Mouse (Mus musculus) left cerebral cortex, adult 8-10 months (tissue): ENCODE measurements around the gene Numbl. TPM values are rescaled to one million over a fixed set of nuclear protein-coding genes. Genes with fewer than 3 reads are reported as not detected.
"Not testable (repeated sequence)": the region's sequence is repeated elsewhere in the genome, so short reads cannot be mapped to it uniquely, and the experiment has no call there.

ENCODE experiments used
- DNase-seq, 2 experiments: peaks; one replicate each; pipeline ENCODE4 v3.0.0; 2022; ENCODE audit warnings: low spot score in 2 of 2
- total RNA-seq, 4 experiments: library from RNA; stranded (reverse); gene quantifications; 2 replicates each; pipeline ENCODE4 v1.2.4; 2022

Gene Numbl
- total RNA-seq, result 10 to 100 TPM; 89.4 to 99.0 (median 95.1) TPM

DNA sequence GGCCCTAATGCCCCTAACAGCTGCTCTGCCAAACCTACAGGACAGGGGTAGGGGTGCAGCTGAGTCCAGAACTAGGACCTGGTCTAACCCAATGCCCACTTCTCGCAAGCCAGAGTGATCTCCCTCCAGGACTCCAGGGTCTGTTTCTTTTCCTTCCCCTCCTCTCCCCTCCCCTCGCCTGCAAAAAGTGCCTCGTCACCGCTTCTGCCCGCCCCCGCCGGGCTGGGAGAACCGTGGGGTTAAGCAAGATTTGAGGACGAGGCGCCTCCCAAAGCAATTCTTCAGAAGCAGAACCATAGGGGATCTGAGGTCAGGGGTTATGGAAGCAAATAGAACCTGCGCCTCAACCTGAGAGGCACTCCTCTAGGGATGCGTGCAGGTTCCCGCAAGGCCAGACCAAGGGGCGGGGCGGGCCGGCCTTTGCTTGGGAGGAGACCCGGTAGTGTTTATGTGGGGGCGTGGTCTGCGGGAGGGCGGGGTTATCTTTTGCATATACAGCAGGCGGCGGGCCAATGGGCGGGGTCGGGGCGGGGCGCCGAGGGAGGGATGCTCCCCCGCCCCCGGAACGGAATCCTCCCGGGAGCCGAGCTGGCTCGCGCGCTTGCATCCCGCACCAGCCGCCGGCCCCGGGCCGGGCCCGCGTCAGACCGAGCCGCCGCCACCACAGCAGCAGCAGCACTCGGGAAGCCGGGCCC lies at the start of gene Numbl:
Numbl (plus strand) TSS at position 229 of the 695 bp plus-strand sequence.
- DNase-seq, result peak; percentile 87 to 94

DNA sequence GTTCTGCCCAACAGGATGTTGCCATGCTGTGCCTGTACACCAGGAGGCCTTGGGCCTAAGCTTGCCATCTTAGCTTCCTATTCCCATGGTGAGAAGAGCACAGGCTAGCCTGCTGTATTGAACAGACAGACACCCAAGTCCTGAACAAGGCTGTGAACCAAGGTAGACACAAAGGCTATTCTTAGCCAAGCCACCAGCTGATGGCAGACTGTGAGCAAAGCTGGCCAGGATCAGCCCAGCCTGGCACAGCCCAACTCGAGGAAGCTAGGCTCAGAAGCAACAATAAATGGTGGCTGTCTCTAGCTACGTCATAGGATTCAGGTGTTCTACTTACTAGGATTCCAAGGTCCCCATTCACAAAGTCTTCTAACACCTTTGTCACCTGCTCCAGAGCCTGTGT lies 45.6 kb upstream of the Numbl start:
- no peak for DNase-seq

DNA sequence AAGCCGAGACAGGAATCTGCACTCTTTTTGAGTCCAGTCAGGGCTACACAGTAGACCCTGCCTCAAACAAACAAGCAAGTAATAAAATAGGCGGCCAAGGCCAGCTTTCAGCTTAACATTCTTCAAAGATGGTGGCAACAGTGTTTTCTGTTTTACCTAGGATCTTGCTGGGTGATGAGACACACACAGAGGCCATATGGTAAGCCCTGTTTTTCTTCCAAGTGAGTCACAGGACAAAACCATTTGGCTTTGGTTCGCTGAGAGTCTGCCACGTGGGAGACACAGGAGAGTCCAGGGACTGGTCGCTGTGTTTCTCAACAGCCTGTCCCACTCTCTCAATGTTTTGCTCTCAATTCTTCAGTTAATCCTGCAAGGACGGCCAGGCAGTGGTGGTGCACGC lies 39.6 kb upstream of the Numbl start:
- no peak for DNase-seq

DNA sequence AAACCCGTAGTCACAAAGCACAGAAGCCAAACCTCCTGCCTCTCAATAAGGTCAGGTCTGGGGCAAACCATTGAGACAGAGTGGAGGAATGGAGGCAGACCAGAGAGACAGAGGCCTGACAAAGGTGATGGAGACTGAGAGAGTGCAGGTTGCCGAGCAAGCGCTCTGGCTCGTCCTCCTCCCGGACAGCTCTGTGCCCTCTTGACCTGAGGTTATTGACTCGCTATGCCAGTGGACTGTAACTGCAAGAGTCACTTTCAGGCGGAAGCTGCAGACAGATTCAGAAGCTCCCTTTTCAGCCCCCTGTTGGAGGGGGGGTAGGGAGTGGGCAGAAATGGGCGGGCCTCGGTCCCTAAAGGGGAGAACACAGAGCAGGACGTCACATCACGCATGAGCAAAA lies 38.3 kb upstream of the Numbl start:
- DNase-seq, result no peak

DNA sequence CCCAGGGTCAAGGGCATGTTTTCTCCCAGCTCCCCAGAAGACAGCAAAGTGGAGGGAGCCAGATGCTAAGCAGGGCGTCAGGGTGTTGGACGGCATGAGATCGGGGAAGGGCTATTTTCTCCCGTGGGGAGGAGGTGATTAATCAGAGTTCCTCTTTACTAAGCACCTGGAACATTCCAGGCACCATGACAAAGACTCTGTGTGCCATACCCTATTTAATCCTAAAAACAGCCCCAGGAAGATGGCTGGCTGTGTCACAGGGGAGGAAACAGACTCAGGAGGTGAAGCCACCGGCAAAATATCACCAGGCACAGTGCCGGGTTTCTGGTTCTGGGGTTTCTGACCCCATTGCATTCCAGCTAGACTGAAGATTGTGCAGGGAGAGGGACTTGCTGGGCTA lies 36.3 kb upstream of the Numbl start:
- no peak for DNase-seq

DNA sequence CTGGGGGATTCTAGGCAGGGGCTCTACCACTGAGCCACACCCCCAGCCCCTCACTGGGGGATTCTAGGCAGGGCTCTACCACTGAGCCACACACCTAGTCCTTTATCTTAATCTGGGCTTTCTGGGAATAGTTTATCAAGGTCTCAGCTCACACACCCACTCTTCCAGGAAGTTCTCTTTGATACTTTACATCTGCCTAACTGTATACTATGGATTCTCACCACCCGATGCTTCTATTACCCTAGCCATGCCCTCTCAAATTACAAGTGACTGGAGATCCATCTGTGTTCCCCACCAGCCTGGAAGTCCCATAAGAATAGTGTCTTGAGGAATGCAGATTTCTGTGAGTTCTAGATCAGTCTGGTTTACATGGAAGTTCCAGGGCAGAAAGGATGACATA lies 35.7 kb upstream of the Numbl start:
- DNase-seq, result no peak

DNA sequence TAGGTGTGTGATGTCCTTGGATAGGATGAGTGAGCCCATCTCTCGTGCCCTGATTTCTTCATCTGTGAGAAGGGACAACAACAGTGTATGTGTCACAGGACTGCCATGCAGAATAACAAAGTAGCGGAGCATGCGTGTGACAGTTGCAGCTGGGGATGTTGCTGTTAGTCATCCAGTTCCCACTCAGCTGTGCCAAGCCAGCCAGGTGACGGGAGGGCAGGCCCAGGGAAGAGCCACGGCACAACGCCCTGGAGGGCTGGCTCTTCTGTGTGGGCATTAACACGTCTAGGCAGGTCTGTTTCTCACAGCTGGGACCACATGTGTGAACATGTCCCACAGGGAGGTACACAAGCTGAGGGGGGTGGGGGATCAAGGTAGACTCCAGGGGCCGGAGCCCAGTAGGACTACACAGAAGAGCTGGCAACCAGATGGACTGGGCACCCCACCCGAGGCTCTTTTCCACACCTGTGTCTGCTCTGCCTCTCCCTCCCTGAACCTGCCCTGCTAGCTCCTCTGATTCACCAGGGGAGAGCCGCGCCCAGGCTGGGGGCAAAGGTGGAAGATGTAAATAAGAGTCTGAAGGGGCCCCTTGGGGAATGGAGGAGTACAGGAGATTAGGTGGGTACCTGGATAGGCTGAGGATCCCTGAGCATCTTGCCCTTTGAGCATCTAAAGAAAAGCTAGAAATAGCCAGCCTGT lies 33.2 kb upstream of the Numbl start:
- DNase-seq, result peak; percentile 36 to 61

DNA sequence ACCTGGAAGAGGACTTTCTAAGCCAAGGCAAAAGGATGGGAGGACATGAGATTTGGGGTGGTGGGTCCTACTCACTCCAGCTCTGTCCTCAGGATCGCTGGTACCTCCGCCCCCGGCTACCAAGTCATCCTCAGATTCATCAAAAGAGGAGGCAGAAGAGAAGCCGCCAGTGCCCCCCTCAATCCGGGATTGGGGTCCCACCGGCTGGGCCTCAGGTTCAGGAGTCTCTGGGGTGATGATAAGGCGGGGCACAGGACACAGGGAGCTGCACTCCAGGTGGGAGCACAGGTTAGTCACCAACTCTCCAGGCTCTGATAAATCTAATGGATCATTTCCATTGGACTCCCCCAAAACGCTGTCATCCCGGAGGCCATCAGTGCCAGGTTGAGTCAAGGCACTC lies 31.0 kb upstream of the Numbl start:
- DNase-seq, result no peak

GRCm38 (mm10) chr7:27227676-27228075 lies 30.6 kb upstream of the Numbl start:
- no peak for DNase-seq

DNA sequence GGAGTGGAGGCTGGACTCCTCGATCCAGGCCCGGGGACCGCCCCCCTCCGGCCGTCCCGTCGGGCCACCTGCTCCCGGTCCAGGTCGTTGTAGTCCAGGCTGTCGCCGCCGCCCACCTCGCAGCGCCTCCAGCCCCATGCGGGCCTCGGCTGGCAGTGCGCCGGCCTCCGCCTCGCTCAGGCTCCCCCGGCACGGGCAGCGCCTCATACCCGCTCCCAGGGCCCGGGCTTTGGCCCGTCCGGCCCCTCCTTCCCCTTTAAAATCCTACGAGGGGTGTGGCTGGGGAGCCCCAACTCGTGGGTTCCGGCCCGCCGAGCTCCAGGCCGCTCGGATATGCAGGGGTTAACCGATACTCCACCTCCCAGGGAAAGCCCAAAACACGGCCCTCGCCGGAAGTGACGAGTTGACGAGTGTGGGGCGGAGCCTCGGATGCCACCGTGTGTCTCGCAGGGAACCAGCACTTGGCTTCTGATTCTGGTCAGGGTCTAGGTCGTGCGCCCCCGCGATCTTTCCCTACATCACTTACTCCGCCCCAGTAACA lies 29.9 kb upstream of the Numbl start, which contains the start of gene Itpkc:
Itpkc (minus strand) TSS at position 381 of the 541 bp plus-strand sequence.
- DNase-seq, result peak; percentile 83 to 87

DNA sequence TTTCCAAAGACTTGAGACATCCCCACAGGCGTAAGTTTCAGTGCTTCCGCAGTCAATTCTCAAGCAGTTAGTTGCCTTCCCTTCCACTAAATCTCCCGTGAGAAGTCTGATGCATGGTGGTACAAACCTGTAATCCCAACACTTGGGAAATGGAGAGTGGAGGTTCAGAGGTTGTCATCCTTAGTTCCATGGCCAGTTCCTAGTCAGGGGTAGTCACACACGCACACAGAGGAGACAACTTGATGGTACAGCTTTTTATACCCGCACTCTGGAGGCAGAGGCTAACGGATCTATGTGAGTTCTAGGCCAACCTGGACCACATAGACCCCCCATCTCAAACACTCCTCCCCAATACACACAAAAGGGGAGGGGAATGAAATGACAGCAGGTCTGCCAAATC lies 29.4 kb upstream of the Numbl start:
- no peak for DNase-seq

GRCm38 (mm10) chr7:27230781-27231180 lies 27.5 kb upstream of the Numbl start:
- no peak for DNase-seq

DNA sequence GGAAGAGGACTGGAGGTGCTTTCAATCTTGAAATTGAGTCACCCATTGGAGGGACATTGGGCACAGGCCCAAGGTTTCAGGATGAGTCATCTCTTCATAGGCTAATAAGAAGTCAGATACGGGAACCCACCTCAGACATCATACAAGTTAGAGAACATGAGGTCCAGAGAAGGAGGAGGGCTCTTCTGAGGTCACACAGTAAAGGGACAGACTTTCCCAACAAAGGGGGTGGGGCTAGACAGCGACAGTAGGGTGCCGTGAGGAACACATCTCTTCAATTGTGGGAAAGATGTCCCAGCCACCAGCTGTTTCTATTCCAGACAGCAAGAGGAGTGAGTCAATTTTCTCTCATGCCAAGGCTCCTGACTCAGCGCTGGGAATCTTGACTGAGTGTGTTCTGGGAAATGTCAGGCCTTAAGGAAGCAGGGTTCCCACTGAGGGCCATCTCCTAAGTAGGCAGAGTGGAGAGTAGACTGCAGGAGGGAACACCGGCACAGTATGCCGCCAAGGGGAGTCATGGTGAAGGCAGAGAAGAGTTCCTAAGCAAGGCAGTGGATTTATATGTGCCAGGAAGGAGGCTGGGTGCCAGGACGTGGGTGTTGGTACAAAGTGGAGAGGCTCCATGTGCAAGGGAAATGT lies 26.4 kb upstream of the Numbl start:
- DNase-seq, result peak; percentile 57 to 90

DNA sequence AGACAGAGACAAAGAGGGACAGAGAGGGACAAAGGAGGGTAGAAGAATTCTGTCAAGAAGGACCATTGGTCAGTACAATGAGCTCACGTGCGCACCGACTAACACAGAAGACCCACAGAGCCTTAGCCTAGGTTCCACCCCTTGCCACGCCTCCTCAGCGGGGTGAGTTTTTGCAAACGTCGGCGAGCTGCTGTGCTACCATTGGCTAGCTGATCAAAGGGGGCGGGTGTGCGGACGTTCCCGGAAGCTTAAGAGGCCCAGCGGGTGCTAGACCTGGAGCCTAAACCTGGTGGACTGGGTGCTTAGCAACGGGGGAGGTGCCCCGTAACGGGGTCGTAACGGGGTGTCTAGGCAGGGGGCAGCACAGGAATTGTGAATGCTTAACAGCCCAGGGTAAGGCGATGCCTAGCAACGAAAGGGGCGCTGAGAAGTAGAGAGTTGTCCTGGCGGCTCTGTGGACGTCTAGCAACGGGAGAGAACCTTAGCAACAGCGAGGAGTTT lies 25.4 kb upstream of the Numbl start, which contains the start of gene Coq8b:
Coq8b (plus strand) TSS at position 243 of the 501 bp plus-strand sequence.
- DNase-seq, result peak; percentile 84 to 93

DNA sequence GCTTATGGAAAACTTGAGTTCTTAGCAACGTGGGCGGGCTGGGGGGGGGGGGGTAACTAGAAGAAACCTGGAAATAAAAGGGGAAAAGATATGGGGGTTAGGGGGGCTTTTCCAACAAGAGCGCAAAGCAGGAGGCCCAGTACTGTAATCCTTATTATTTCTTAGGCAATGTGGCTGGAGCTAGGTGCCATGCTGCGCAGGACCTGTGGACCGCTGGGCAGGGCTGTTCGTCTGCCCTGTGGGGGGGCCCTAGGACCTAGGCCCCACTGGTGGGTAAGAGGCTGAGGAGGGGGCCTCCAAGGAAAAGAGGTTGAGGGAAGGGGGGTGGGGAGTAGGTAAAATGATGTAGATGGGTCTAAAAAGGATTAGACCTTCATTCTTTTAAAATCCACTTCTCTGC lies 24.9 kb upstream of the Numbl start:
- no peak for DNase-seq

DNA sequence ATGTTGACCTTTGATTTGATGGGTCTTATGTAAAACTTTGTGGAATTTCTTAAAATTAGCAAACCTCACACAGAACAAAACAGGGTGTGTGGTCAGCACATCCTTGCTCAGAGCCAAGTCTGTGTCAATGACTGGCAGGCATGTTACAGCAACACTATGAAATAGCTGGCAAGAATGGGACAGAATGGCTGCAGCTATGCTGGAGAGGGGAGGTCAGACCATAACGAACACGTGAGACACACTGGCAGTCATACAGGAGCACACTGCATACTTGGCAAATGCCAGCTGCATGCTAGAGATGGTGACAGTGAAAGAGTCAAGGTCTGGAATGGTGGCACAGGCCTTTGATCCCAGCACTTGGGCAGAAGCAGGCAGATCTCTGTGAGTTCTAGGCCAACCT lies 22.5 kb upstream of the Numbl start:
- no peak for DNase-seq

DNA sequence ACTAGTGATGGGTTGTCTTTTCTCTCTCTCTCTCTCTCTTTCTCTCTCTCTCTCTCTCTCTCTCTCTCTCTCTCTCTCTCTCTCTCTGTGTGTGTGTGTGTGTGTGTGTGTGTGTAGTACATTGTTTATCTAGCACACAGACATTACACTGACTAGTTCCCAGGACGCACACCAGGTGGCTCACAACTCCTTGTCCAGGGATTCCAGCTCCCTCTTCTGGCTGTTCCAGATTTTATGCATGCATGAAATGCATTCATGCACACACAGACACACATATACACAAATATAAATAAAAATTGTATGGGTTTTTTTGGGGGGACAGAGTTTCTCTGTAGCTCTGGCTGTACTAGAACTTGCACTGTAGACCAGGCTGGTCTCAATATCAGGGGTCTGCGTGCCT lies 20.7 kb upstream of the Numbl start:
- no peak for DNase-seq

GRCm38 (mm10) chr7:27238568-27238967 lies 19.7 kb upstream of the Numbl start:
- DNase-seq, result no peak

- DNase-seq, result no peak
These were observed 15.0 kb upstream of the Numbl start for GRCm38 (mm10) chr7:27243211-27243610.

DNA sequence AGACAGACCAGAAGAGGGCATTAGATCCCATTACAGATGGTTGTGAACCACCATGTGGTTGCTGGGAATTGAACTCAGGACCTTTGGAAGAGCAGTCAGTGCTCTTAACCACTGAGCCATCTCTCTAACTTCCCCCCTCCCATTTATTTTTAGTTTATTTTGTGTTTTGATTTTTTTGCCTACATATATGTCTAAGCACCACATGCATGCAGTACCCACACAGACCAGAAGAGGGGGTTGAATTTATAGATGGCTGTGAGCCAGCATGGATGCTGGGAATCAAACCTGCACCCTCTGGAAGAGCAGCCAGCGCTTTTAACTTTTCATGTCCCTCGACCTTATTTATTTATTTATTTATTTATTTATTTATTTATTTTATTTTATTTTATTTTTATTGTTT lies 14.1 kb upstream of the Numbl start:
- not testable (repeated sequence) for DNase-seq

- DNase-seq, result no peak
These were observed 9.1 kb upstream of the Numbl start for GRCm38 (mm10) chr7:27249146-27249545.

GRCm38 (mm10) chr7:27249928-27250327 lies 8.3 kb upstream of the Numbl start:
- DNase-seq, result no peak
